Mouse (Mus musculus) cortical plate, adult 2 months (tissue): ENCODE measurements around the gene Katna1.

ENCODE experiments used
- CTCF ChIP-seq: fragments of 200-500 bp; IDR thresholded peaks from 2 replicates; pipeline ENCODE4 v1.5.1; 2011; ENCODE audit warnings: mild to moderate bottlenecking, control low read depth, low read length; ENCODE audit not compliant: insufficient read depth; ENCODE audit errors: extremely low read depth
- POLR2A ChIP-seq: fragments of 200-500 bp; IDR thresholded peaks from 2 replicates; pipeline ENCODE4 v1.6.1; 2011; ENCODE audit warnings: mild to moderate bottlenecking, low read length, control low read depth; ENCODE audit not compliant: insufficient read depth; ENCODE audit errors: extremely low read depth

- TF ChIP-seq CTCF: no peak
- TF ChIP-seq POLR2A: no peak
These were observed 46.5 kb downstream of the Katna1 start for GRCm38 (mm10) chr10:7772346-7772745.
